Mouse (Mus musculus): ENCODE results near the gene Trp73. TPM values are rescaled to one million over a fixed set of nuclear protein-coding genes. Genes with fewer than 3 reads are reported as not detected.

Trp73 gene
- polyA plus RNA-seq, 1 experiment from 2014 or later: 0.46 TPM

GRCm38 (mm10) chr4:154123553-154123952, 16.5 kb downstream of the Trp73 start:
- in situ Hi-C loops (cut with MboI; ENCODE audit: low pct_unique_long_range_greater_than_20kb): no loop called here
- TF ChIP-seq CTCF (IDR thresholded peaks at IDR 0.05): no peak
- CTCF ChIA-PET: no interaction called here
- H3K27me3 ChIP-seq: peaks cover 12% of the 10 kb centered on the region
- DNase-seq (ENCODE audit: low read depth, low spot score) (no peak), ATAC-seq (no peak)
- POLR2A ChIA-PET: no interaction called here

GRCm38 (mm10) chr4:154122374-154122773, 17.6 kb downstream of the Trp73 start:
- CTCF ChIA-PET: no interaction called here
- in situ Hi-C loops (cut with MboI; ENCODE audit: low pct_unique_long_range_greater_than_20kb): no loop called here
- POLR2A ChIA-PET: no interaction called here
- peaks cover 12% of the 10 kb centered on the region for H3K27me3 ChIP-seq
- no peak for TF ChIP-seq CTCF (IDR thresholded peaks at IDR 0.05)
- DNase-seq (ENCODE audit: low read depth, low spot score) (no peak), ATAC-seq (no peak)

- ChIA-PET CTCF (no interaction called here), POLR2A (interaction anchor here (1.2 kb wide), 1 partner anchor 126 kb away, joined by 3 read pairs; no protein-coding TSS in a partner anchor)
- H3K27me3 ChIP-seq: peaks cover 12% of the 10 kb centered on the region
- ATAC-seq (no peak), DNase-seq (ENCODE audit: low read depth, low spot score) (no peak)
- no peak for TF ChIP-seq CTCF (IDR thresholded peaks at IDR 0.05)
- in situ Hi-C loops (cut with MboI; ENCODE audit: low pct_unique_long_range_greater_than_20kb): no loop called here
Observed at GRCm38 (mm10) chr4:154121800-154122199, 18.2 kb downstream of the Trp73 start.

GRCm38 (mm10) chr4:154119208-154119607, 20.8 kb downstream of the Trp73 start:
- TF ChIP-seq CTCF (IDR thresholded peaks at IDR 0.05): no peak
- in situ Hi-C loops (cut with MboI; ENCODE audit: low pct_unique_long_range_greater_than_20kb): no loop called here
- CTCF ChIA-PET: no interaction called here
- POLR2A ChIA-PET: no interaction called here
- no peak for DNase-seq (ENCODE audit: low read depth, low spot score)
- peaks cover 3% of the 10 kb centered on the region for H3K27me3 ChIP-seq
- no peak for ATAC-seq

GRCm38 (mm10) chr4:154118782-154119181, 21.2 kb downstream of the Trp73 start:
- H3K27me3 ChIP-seq: peaks cover 3% of the 10 kb centered on the region
- in situ Hi-C loops (cut with MboI; ENCODE audit: low pct_unique_long_range_greater_than_20kb): no loop called here
- ChIA-PET CTCF (no interaction called here), POLR2A (no interaction called here)
- DNase-seq (ENCODE audit: low read depth, low spot score): no peak
- no peak for TF ChIP-seq CTCF (IDR thresholded peaks at IDR 0.05)
- ATAC-seq: no peak

- ATAC-seq (no peak), DNase-seq (ENCODE audit: low read depth, low spot score) (no peak)
- ChIA-PET CTCF (interaction anchor here (0.7 kb wide), 1 partner anchor 11 kb away, joined by 3 read pairs; no protein-coding TSS in a partner anchor), POLR2A (no interaction called here)
- no peak for TF ChIP-seq CTCF (IDR thresholded peaks at IDR 0.05)
- in situ Hi-C loops (cut with MboI; ENCODE audit: low pct_unique_long_range_greater_than_20kb): no loop called here
- H3K27me3 ChIP-seq: peaks cover 3% of the 10 kb centered on the region
Observed at GRCm38 (mm10) chr4:154116421-154116820, 23.6 kb downstream of the Trp73 start.

GRCm38 (mm10) chr4:154109850-154110243, 30.2 kb downstream of the Trp73 start:
- POLR2A ChIA-PET: no interaction called here
- ATAC-seq (no peak), DNase-seq (ENCODE audit: low read depth, low spot score) (no peak)
- CTCF ChIA-PET: no interaction called here
- TF ChIP-seq CTCF (IDR thresholded peaks at IDR 0.05): no peak
- in situ Hi-C loops (cut with MboI; ENCODE audit: low pct_unique_long_range_greater_than_20kb): no loop called here
- peaks cover 10% of the 10 kb centered on the region for H3K27me3 ChIP-seq

GRCm38 (mm10) chr4:154109216-154109849, 30.7 kb downstream of the Trp73 start:
- in situ Hi-C loops (cut with MboI; ENCODE audit: low pct_unique_long_range_greater_than_20kb): no loop called here
- POLR2A ChIA-PET: no interaction called here
- CTCF ChIA-PET: no interaction called here
- TF ChIP-seq CTCF (IDR thresholded peaks at IDR 0.05): no peak
- ATAC-seq (no peak), DNase-seq (ENCODE audit: low read depth, low spot score) (no peak)
- H3K27me3 ChIP-seq: peaks cover 10% of the 10 kb centered on the region

GRCm38 (mm10) chr4:154106497-154107061, 33.4 kb downstream of the Trp73 start:
- in situ Hi-C loops (cut with MboI; ENCODE audit: low pct_unique_long_range_greater_than_20kb): no loop called here
- ATAC-seq (no peak), DNase-seq (ENCODE audit: low read depth, low spot score) (no peak)
- ChIA-PET CTCF (interaction anchor here (1.3 kb wide), 1 partner anchor 14 kb away, joined by 3 read pairs; no protein-coding TSS in a partner anchor), POLR2A (no interaction called here)
- TF ChIP-seq CTCF (IDR thresholded peaks at IDR 0.05): no peak
- H3K27me3 ChIP-seq: peaks cover 7% of the 10 kb centered on the region

- no peak for ATAC-seq
- no peak for TF ChIP-seq CTCF (IDR thresholded peaks at IDR 0.05)
Observed at GRCm38 (mm10) chr4:154105381-154106001, 34.5 kb downstream of the Trp73 start.

GRCm38 (mm10) chr4:154103912-154104311, 36.1 kb downstream of the Trp73 start:
- in situ Hi-C loops (cut with MboI; ENCODE audit: low pct_unique_long_range_greater_than_20kb): no loop called here

More at GRCm38 (mm10) chr4:154105381-154106001, 34.5 kb downstream of the Trp73 start:
- peaks cover 7% of the 10 kb centered on the region for H3K27me3 ChIP-seq
- ChIA-PET CTCF (interaction anchor here (0.7 to 1.3 kb wide), 7 partner anchors 11 to 77 kb away, joined by 3 to 4 read pairs (median 3); no protein-coding TSS in a partner anchor), POLR2A (no interaction called here)
- no peak for DNase-seq (ENCODE audit: low read depth, low spot score)
- in situ Hi-C loops (cut with MboI; ENCODE audit: low pct_unique_long_range_greater_than_20kb): no loop called here

More at GRCm38 (mm10) chr4:154103912-154104311, 36.1 kb downstream of the Trp73 start:
- no peak for TF ChIP-seq CTCF (IDR thresholded peaks at IDR 0.05)
- no peak for ATAC-seq
- no peak for DNase-seq (ENCODE audit: low read depth, low spot score)
- CTCF ChIA-PET: interaction anchor here (1.2 kb wide), 1 partner anchor 9 kb away, joined by 3 read pairs; no protein-coding TSS in a partner anchor
- peaks cover 3% of the 10 kb centered on the region for H3K27me3 ChIP-seq
- POLR2A ChIA-PET: no interaction called here
